ENCODE assay signal across 14 mouse cellular contexts in the genomic region with DNA sequence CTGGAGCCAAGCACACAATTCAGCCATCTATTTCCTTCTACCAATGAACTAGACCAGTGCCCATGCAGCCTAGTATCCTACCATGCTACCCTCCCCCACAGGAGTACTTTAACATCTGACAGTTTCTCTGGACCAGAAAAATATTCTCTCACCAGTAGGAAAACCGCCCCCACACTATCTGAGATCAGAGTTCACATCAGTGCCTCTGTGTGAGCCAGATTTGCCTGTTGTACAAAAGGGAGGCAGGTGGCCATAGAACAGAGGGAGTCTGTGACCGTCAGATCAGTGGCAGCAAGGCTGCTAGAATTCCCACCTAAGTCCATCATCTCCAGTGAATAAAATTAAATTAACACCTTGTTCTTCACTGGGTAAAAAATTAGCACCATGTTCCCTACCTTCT.
"Had no signal": no experiment of that assay in that cellular context is flagged by ENCODE, and none has a peak within 500 bp of the region (broad histone marks: within the 10 kb centered on the region; RNA-seq: fewer than 3 reads in every experiment).

No protein-coding gene starts in this region.

- H3K9ac ChIP-seq: intestine, embryonic 15.5 days; limb, embryonic 15.5 days; midbrain, embryonic 13.5 days; neural tube, embryonic 12.5 days; stomach, embryonic 15.5 days had no signal

- H3K27ac ChIP-seq: intestine, embryonic 15.5 days; layer of hippocampus, adult 2 months; limb, embryonic 15.5 days; midbrain, embryonic 13.5 days; neural tube, embryonic 12.5 days; stomach, embryonic 15.5 days had no signal

- ATAC-seq: intestine, embryonic 15.5 days; lung, postnatal 0 days; midbrain, embryonic 13.5 days had no signal

- H3K9me3 ChIP-seq: intestine, embryonic 15.5 days; limb, embryonic 15.5 days; midbrain, embryonic 13.5 days; neural tube, embryonic 12.5 days; stomach, embryonic 15.5 days had no signal

- H3K4me3 ChIP-seq: intestine, embryonic 15.5 days; layer of hippocampus, adult 2 months; limb, embryonic 15.5 days; midbrain, embryonic 13.5 days; neural tube, embryonic 12.5 days; stomach, embryonic 15.5 days had no signal

- DNase-seq: kidney, adult 18-20 months; kidney, postnatal 36 days; lung, adult 2 months; lung, postnatal 36 days; right cerebral cortex, postnatal 14 days; thymus, adult 2 months; thymus, postnatal 25 days had no signal

- H3K4me1 ChIP-seq: intestine, embryonic 15.5 days; limb, embryonic 15.5 days; midbrain, embryonic 13.5 days; neural tube, embryonic 12.5 days; stomach, embryonic 15.5 days had no signal

- H3K4me2 ChIP-seq: intestine, embryonic 15.5 days; limb, embryonic 15.5 days; midbrain, embryonic 13.5 days; neural tube, embryonic 12.5 days; stomach, embryonic 15.5 days had no signal

- H3K36me3 ChIP-seq: intestine, embryonic 15.5 days; limb, embryonic 15.5 days; midbrain, embryonic 13.5 days; neural tube, embryonic 12.5 days; stomach, embryonic 15.5 days had no signal

- H3K27me3 ChIP-seq: intestine, embryonic 15.5 days; limb, embryonic 15.5 days; midbrain, embryonic 13.5 days; neural tube, embryonic 12.5 days; stomach, embryonic 15.5 days had no signal
